ENCODE assay signal across 5 mouse cellular contexts in the genomic region with DNA sequence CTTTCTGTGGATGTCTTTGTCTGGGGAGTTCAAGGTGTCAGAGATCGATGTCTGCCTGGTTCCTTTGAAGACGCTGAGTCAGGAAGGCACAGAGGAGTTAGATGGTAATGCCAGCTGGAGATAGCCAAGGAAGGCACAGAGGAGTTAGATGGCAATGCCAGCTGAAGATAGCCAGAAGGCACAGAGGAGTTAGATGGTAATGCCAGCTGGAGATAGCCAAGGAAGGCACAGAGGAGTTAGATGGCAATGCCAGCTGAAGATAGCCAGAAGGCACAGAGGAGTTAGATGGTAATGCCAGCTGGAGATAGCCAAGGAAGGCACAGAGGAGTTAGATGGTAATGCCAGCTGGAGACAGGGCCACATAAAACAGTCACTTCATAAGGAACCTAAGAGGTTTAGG.
DNase-seq lines count a peak whose midpoint lies in the region; ATAC-seq and TF ChIP-seq lines count a peak whose summit lies in the region.
"Not testable (repeated sequence)": the region's sequence is repeated elsewhere in the genome, so short reads cannot be mapped to it uniquely, and the experiment has no call there.

No protein-coding gene starts in this region.

- not testable (repeated sequence) for TF ChIP-seq CTCF in bone marrow, adult 2 months (IDR thresholded peaks at IDR 0.05; ENCODE audit: control insufficient read depth, insufficient read depth, low read length); gastrocnemius, adult 2 months (IDR thresholded peaks at IDR 0.05)

- H3K36me3 ChIP-seq in lung, embryonic 16.5 days (ENCODE audit: control insufficient read depth, insufficient read depth, low read length), result not testable (repeated sequence)

- WGBS in bone marrow, adult 2 months, result 51% methylated on average over 2 of the region's 2 CpGs
- WGBS in lung, embryonic 16.5 days, result 78% methylated on average over 2 of the region's 2 CpGs

- DNase-seq in gastrocnemius, adult 2 months, result not testable (repeated sequence)

- H3K4me3 ChIP-seq in bone marrow, adult 2 months (replicated peaks; ENCODE audit: control insufficient read depth, low read depth, low read length); gastrocnemius, adult 2 months; lung, embryonic 16.5 days (ENCODE audit: low read length): not testable (repeated sequence)

- not testable (repeated sequence) for H3K9me3 ChIP-seq in lung, embryonic 16.5 days (ENCODE audit: control insufficient read depth, low read length)

- peak overlapping the region; percentile 30; the same call in 1 of the 2 replicates for H3K27ac ChIP-seq in bone marrow, adult 2 months (ENCODE audit: control insufficient read depth, insufficient read depth, low read depth, low read length, poor library complexity)
- peak overlapping the region; percentile 43; the same call in 1 of the 2 replicates for H3K27ac ChIP-seq in gastrocnemius, adult 2 months
- peak overlapping the region; percentile 48 for H3K27ac ChIP-seq in lung, embryonic 16.5 days (ENCODE audit: low read length)

- not testable (repeated sequence) for H3K9ac ChIP-seq in lung, embryonic 16.5 days (ENCODE audit: low read length)

- not testable (repeated sequence) for H3K4me2 ChIP-seq in lung, embryonic 16.5 days (ENCODE audit: low read depth, low read length)

- H3K4me1 ChIP-seq in bone marrow, adult 2 months (ENCODE audit: control insufficient read depth, insufficient read depth, low read length), result not testable (repeated sequence)
- peaks cover 34% of the 10 kb centered on the region for H3K4me1 ChIP-seq in lung, embryonic 16.5 days (replicated peaks; ENCODE audit: control insufficient read depth, insufficient read depth, low read length)

- TF ChIP-seq POLR2A in bone marrow, adult 2 months (IDR thresholded peaks at IDR 0.05; ENCODE audit: borderline replicate concordance, control insufficient read depth, low read depth, low read length), result not testable (repeated sequence)

- peak; percentile 84 for ATAC-seq in erythroid progenitor cell, adult 5-6 weeks (replicated peaks; ENCODE audit: low FRiP score, poor library complexity, severe bottlenecking)
- ATAC-seq in lung, embryonic 16.5 days (ENCODE audit: low read depth), result not testable (repeated sequence)
- ATAC-seq in megakaryocyte-erythroid progenitor cell, adult 5-6 weeks (replicated peaks; ENCODE audit: low FRiP score, low TSS enrichment, poor library complexity, severe bottlenecking), result peak; percentile 92

- intact Hi-C loops in gastrocnemius, adult 2 months (cut with DNase I), result not testable (repeated sequence)

- H3K27me3 ChIP-seq in lung, embryonic 16.5 days (ENCODE audit: control insufficient read depth, insufficient read depth, low read depth, low read length), result not testable (repeated sequence)
